Mouse (Mus musculus) midbrain, embryonic 13.5 days (tissue): ENCODE data around the gene Hif3a. TPM values are rescaled to one million over a fixed set of nuclear protein-coding genes. Genes with fewer than 3 reads are reported as not detected.

Source experiments
- ATAC-seq: fragments of 200-750 bp; cut with Nextera tagmentation; 2 replicates; pipeline ENCODE4 v1.8.0; 2017; ENCODE audit warnings: mild to moderate bottlenecking, moderate TSS enrichment, moderate library complexity
- H3K27ac ChIP-seq: fragments of 300-500 bp; sonication (generic); 2 replicates; pipeline ENCODE4 v1.5.1; 2015; ENCODE audit warnings: inconsistent platforms, mild to moderate bottlenecking, moderate library complexity
- H3K27me3 ChIP-seq: fragments of 300-500 bp; sonication (generic); 2 replicates; pipeline ENCODE4 v1.6.1; 2015; ENCODE audit warnings: mild to moderate bottlenecking, inconsistent platforms
- H3K36me3 ChIP-seq: fragments of 300-500 bp; sonication (generic); 2 replicates; pipeline ENCODE4 v1.6.1; 2015; ENCODE audit warnings: mild to moderate bottlenecking, inconsistent platforms
- H3K4me1 ChIP-seq: fragments of 300-500 bp; sonication (generic); replicated peaks from 2 replicates; pipeline ENCODE4 v1.6.1; 2015; ENCODE audit warnings: inconsistent platforms
- H3K4me2 ChIP-seq: fragments of 300-500 bp; sonication (generic); replicated peaks from 2 replicates; pipeline ENCODE4 v1.6.1; 2015; ENCODE audit warnings: moderate library complexity, mild to moderate bottlenecking, inconsistent platforms
- H3K4me3 ChIP-seq: fragments of 300-500 bp; sonication (generic); replicated peaks from 2 replicates; pipeline ENCODE4 v1.5.1; 2015; ENCODE audit warnings: mild to moderate bottlenecking, inconsistent platforms
- H3K9ac ChIP-seq: fragments of 300-500 bp; sonication (generic); replicated peaks from 2 replicates; pipeline ENCODE4 v1.6.1; 2015; ENCODE audit warnings: mild to moderate bottlenecking, inconsistent platforms
- H3K9me3 ChIP-seq: fragments of 300-500 bp; sonication (generic); 2 replicates; pipeline ENCODE4 v1.6.1; 2016; ENCODE audit warnings: mild to moderate bottlenecking, inconsistent platforms
- WGBS: fragments of 180-500 bp; shearing (Covaris S2); methylation state at CpG from one replicate; pipeline ENCODE4 v1.1.7; 2015; 5-methylcytosine and 5-hydroxymethylcytosine counted together
- polyA plus RNA-seq: library from polyadenylated mRNA; unstranded; fragments of >200 nt; fragmentation: Nextera tagmentation; extraction: Ambion mirVana; gene quantifications from 2 replicates; pipeline ENCODE4 v1.2.1, GENCODE M21; 2015

The Hif3a gene
- polyA plus RNA-seq, 1 experiment from 2014 or later, result 2.4 TPM

- peak; percentile 91 for ATAC-seq
- peak within 1 kb of the TSS; percentile 82 for H3K4me2 ChIP-seq
- WGBS, result under 1% methylated on average over 58 of the region's 58 CpGs
- peak within 1 kb of the TSS; percentile 87 for H3K4me3 ChIP-seq
- H3K9me3 ChIP-seq, result no peaks in the 10 kb centered on the region
- H3K36me3 ChIP-seq, result peaks cover 22% of the 10 kb centered on the region
- peaks cover 33% of the 10 kb centered on the region for H3K4me1 ChIP-seq
- H3K27me3 ChIP-seq, result no peaks in the 10 kb centered on the region
- peak within 1 kb of the TSS; percentile 59 for H3K27ac ChIP-seq
- H3K9ac ChIP-seq, result peak within 1 kb of the TSS; percentile 79
Observed at GRCm38 (mm10) chr7:17027588-17028343, 34.5 kb downstream of the Hif3a start, which contains the start of gene Ppp5c. Gene Ppp5c (minus strand): TSS chr7:17027924.

DNA sequence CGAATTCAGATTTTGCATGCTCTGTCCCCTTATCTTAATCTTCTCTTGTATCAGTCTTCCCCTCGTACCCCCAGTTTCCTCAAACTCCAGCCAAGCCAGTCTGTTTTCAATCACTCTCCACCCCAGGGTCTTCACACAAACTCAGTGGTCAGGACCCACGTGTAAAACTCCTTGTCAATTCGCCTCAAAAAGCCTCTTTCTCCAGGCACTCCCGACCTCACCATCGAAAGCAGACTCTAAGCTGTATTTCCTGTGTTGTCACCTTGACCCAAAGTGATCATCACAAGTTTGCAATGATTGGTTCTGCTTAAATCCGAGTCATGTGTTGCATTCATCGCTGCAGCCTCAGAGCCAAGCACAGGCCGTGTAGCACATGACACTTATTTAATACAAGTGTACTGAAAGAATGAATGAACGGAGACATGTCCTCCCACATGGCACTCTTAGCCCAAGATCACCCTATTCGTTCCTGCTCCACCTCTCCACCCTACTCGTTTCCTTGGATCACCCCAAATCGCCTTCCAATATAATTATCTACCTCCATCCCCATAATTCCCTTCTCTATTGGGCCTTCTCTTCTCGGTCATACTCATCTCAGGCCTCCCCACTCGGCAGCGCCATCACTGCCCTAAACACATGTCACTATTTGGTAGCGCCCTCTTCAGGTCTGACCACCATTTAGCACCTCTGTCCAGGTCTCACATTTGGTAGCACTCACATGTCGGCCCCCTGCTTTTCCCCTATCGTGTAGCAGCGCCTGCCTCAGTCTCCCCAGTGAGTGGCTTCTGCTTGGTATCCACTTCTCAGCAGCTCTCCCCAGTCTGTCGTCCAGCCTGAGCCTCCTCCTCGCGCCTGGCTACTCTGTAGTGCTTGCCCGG lies 35.3 kb downstream of the Hif3a start:
- Histone ChIP-seq H3K4me2 (peak overlapping the region; percentile 82), H3K27me3 (no peaks in the 10 kb centered on the region), H3K4me3 (peak overlapping the region; percentile 87), H3K9ac (peak overlapping the region; percentile 79), H3K27ac (peak overlapping the region; percentile 59), H3K36me3 (peaks cover 30% of the 10 kb centered on the region), H3K4me1 (peaks cover 33% of the 10 kb centered on the region), H3K9me3 (no peaks in the 10 kb centered on the region)
- 9% methylated on average over 24 of the region's 24 CpGs for WGBS
- ATAC-seq, result peak; percentile 10; the same call in 1 of the 2 replicates

DNA sequence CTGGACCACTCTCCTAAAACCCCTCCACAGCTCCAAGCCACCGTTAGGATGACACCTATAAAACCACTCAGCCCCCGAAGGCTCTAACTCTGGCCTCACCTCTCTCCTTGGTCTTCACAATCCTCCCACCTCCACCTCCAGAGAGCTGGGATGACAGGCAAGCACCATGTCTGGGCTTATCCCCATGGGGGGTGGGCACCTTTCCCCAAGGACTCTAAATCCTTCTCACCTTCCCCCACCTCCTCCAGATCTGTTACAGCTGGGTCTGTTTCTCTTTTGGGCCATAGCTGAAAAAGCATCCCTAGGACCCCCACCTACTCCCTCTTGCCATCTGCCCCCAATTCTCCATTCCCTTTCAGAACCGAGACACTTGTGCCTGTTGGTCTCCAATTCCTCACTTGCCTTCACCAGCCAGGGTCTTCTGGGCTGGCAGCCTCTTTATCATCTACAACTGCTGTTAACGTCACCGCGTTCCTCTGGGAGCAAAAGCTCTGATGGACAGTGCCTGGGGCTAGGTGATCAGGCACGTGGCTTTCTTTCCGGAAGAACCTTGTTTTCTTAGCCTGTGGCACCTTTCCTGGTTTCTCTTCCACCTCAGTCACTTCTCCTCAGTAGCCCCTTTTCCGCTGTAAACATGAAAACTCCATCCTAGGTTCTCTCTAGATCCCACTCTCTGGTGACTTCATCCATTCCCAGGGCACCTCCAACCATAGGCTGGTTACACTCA lies 36.2 kb downstream of the Hif3a start:
- ATAC-seq, result no peak
- peak overlapping the region; percentile 82 for H3K4me2 ChIP-seq
- 84% methylated on average over 9 of the region's 9 CpGs for WGBS
- H3K4me1 ChIP-seq, result peaks cover 33% of the 10 kb centered on the region
- no peak overlapping the region for H3K27ac ChIP-seq
- no peaks in the 10 kb centered on the region for H3K9me3 ChIP-seq
- peak overlapping the region; percentile 79 for H3K9ac ChIP-seq
- H3K36me3 ChIP-seq, result peaks cover 39% of the 10 kb centered on the region
- peak overlapping the region; percentile 87 for H3K4me3 ChIP-seq
- no peaks in the 10 kb centered on the region for H3K27me3 ChIP-seq

GRCm38 (mm10) chr7:17025505-17025894 lies 36.7 kb downstream of the Hif3a start:
- H3K9me3 ChIP-seq, result no peaks in the 10 kb centered on the region
- H3K4me3 ChIP-seq, result no peak overlapping the region
- H3K27ac ChIP-seq, result no peak overlapping the region
- no peak for ATAC-seq
- peaks cover 33% of the 10 kb centered on the region for H3K4me1 ChIP-seq
- WGBS, result 77% methylated on average over 4 of the region's 4 CpGs
- no peak overlapping the region for H3K4me2 ChIP-seq
- H3K27me3 ChIP-seq, result no peaks in the 10 kb centered on the region
- peak overlapping the region; percentile 79 for H3K9ac ChIP-seq
- peaks cover 44% of the 10 kb centered on the region for H3K36me3 ChIP-seq

DNA sequence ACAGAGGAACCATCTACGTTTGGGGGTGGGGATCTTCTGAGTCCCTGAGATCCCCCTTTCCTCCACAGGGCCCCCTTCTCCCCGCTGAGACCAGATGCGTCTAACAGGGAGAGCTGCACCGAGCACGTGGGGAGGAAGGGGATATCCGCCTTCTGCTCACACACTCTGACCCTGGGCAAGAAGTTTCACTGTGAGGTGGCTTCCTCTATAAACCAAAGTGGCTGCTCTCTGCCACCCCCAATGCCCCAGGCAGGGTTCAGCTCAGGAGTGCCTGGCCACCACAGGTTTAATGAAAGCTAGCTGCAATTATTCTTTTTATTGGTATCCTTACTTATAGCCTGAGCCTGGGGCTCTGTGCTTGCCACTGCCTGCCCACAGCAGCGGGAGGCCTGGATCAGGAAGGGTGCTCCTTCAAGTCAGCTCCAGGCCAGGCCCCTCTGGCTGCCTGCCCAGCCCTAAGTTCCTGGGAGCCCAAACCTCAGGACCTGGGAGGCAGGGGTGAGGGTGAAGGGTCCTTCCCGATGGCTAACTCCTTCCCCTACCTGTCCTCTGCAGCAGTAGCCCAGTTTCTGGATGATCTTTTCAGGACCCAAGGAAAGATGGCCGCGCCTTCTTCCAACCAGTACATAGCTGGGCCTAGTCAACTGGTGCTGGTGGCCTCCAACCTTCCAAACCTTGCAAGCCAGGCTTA lies 37.3 kb downstream of the Hif3a start:
- H3K27ac ChIP-seq, result no peak overlapping the region
- H3K4me1 ChIP-seq, result peaks cover 33% of the 10 kb centered on the region

DNA sequence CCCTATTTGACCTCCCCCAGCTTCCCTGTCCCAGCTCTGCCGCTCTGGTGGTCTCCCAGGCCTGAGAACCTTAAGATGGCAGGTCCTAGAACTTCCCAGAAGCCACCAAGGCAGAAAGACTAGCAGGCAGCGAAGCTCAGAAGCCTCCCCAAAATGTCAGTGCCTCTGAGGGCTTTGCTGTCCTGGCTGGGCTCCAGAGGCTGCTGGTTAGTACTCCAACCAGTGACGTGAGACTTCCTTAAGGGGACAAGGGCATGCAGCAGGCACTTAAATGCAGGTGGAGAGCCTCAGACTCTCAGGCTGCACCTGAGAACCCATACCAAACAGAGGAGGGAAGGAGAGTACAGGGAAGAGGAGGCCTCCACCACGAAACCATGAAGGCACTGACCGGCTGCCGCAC lies 38.1 kb downstream of the Hif3a start:
- Histone ChIP-seq H3K9ac (no peak overlapping the region; the same call in 1 of the 2 replicates), H3K4me3 (no peak overlapping the region), H3K4me1 (peaks cover 33% of the 10 kb centered on the region), H3K27ac (no peak overlapping the region), H3K36me3 (peaks cover 58% of the 10 kb centered on the region), H3K9me3 (no peaks in the 10 kb centered on the region), H3K4me2 (no peak overlapping the region), H3K27me3 (no peaks in the 10 kb centered on the region)
- ATAC-seq, result no peak
- 94% methylated on average over 6 of the region's 6 CpGs for WGBS

More for the DNA sequence above, 37.3 kb downstream of the Hif3a start:
- no peak overlapping the region for H3K4me3 ChIP-seq
- no peak for ATAC-seq
- H3K36me3 ChIP-seq, result peaks cover 50% of the 10 kb centered on the region
- WGBS, result 84% methylated on average over 10 of the region's 10 CpGs
- no peaks in the 10 kb centered on the region for H3K9me3 ChIP-seq
- H3K9ac ChIP-seq, result peak overlapping the region; percentile 79; the same call in 1 of the 2 replicates
- no peak overlapping the region for H3K4me2 ChIP-seq
- no peaks in the 10 kb centered on the region for H3K27me3 ChIP-seq

DNA sequence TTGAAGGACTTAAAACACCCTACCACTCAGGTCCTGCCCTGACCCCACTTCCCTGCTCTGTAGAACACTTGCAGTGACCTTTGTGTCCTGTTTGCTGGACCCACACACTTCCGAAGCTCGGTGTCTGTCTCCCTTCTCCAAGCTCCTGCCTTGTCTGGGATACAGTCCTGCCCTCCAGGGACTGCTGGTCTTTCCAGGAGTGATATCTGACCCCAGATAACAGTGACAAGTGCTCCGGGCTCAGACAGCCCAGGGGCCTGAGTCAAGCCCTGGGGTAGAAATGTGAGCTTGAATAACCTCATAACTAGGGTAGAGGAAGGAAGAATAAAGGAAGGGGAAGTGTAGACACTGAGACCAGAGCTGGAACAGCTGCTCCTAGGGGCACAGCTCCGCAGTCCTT lies 38.5 kb downstream of the Hif3a start:
- Histone ChIP-seq H3K36me3 (peaks cover 59% of the 10 kb centered on the region), H3K27ac (no peak overlapping the region), H3K9me3 (no peaks in the 10 kb centered on the region), H3K4me3 (no peak overlapping the region), H3K9ac (no peak overlapping the region), H3K4me1 (peaks cover 33% of the 10 kb centered on the region), H3K4me2 (no peak overlapping the region), H3K27me3 (no peaks in the 10 kb centered on the region)
- 92% methylated on average over 4 of the region's 4 CpGs for WGBS
- no peak for ATAC-seq

GRCm38 (mm10) chr7:17022176-17022575 lies 40.1 kb downstream of the Hif3a start:
- Histone ChIP-seq H3K27me3 (no peaks in the 10 kb centered on the region), H3K4me1 (peaks cover 33% of the 10 kb centered on the region), H3K4me3 (no peak overlapping the region), H3K36me3 (peaks cover 70% of the 10 kb centered on the region), H3K9ac (no peak overlapping the region), H3K4me2 (no peak overlapping the region), H3K27ac (no peak overlapping the region), H3K9me3 (no peaks in the 10 kb centered on the region)
- ATAC-seq, result no peak
- WGBS, result 96% methylated on average over 15 of the region's 15 CpGs

GRCm38 (mm10) chr7:17019426-17020166 lies 42.6 kb downstream of the Hif3a start:
- Histone ChIP-seq H3K9me3 (no peaks in the 10 kb centered on the region), H3K4me1 (peaks cover 7% of the 10 kb centered on the region), H3K36me3 (peaks cover 91% of the 10 kb centered on the region), H3K9ac (no peak overlapping the region), H3K27ac (no peak overlapping the region), H3K4me3 (no peak overlapping the region), H3K27me3 (no peaks in the 10 kb centered on the region), H3K4me2 (no peak overlapping the region)
- 89% methylated on average over 7 of the region's 7 CpGs for WGBS
- ATAC-seq, result no peak

DNA sequence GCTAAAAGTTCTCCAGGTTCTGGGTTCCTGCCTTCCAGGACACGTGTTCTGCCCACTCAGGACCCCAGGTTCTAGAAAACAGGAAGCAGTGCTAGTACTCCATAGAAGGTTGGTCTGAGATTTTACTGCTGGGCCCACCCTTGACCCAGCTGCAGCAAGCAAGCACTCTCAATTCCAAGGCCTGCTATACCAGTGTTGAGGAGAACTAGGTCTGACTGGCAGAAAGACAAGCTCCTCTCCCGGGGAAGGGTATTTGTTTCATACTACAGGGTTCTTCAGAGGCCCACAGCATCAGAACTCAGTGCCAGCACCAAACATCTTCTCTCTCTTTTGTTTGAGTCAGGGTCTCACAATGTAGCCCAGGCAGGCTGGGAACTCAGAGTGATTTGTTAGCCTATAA lies 44.3 kb downstream of the Hif3a start:
- no peak for ATAC-seq
- WGBS, result 94% methylated on average over 2 of the region's 2 CpGs
- Histone ChIP-seq H3K9me3 (no peaks in the 10 kb centered on the region), H3K36me3 (peaks cover 92% of the 10 kb centered on the region), H3K27ac (no peak overlapping the region), H3K9ac (no peak overlapping the region), H3K4me2 (no peak overlapping the region), H3K4me1 (no peaks in the 10 kb centered on the region), H3K27me3 (no peaks in the 10 kb centered on the region), H3K4me3 (no peak overlapping the region)

GRCm38 (mm10) chr7:17017036-17017435 lies 45.2 kb downstream of the Hif3a start:
- Histone ChIP-seq H3K27me3 (no peaks in the 10 kb centered on the region), H3K36me3 (peaks cover 92% of the 10 kb centered on the region), H3K4me3 (no peak overlapping the region), H3K9me3 (no peaks in the 10 kb centered on the region), H3K4me1 (no peaks in the 10 kb centered on the region), H3K27ac (no peak overlapping the region), H3K9ac (no peak overlapping the region), H3K4me2 (no peak overlapping the region)
- ATAC-seq, result no peak
- 95% methylated on average over 1 of the region's 1 CpGs for WGBS
